Mouse (Mus musculus): ENCODE results near the gene Dcpp1. TPM values are rescaled to one million over a fixed set of nuclear protein-coding genes. Genes with fewer than 3 reads are reported as not detected.
A peak's percentile ranks its signal among the peaks of the same experiment; 100 is the strongest.

The Dcpp1 gene
- polyA plus RNA-seq, 1 experiment: not detected

GRCm38 (mm10) chr17:23924531-23925007 lies 43.9 kb downstream of the Dcpp1 start:
- Histone ChIP-seq H3K4me3 (ENCODE audit: insufficient read depth, low read length) (peak overlapping the region; percentile 65), H3K4me1 (ENCODE audit: control insufficient read depth, insufficient read depth, low read length) (peaks cover 7% of the 10 kb centered on the region), H3K27ac (ENCODE audit: insufficient read depth, low read depth, low read length) (peak overlapping the region; percentile 56)
- no peak for TF ChIP-seq CTCF (IDR thresholded peaks at IDR 0.05; ENCODE audit: low read depth, low read length)
- TF ChIP-seq POLR2A (IDR thresholded peaks at IDR 0.05; ENCODE audit: borderline replicate concordance, low read depth, low read length): no peak

- H3K27ac ChIP-seq (ENCODE audit: insufficient read depth, low read depth, low read length): peak overlapping the region; percentile 52
- no peak for TF ChIP-seq POLR2A (IDR thresholded peaks at IDR 0.05; ENCODE audit: borderline replicate concordance, low read depth, low read length)
- no peak; the same call in 1 of the 2 replicates for TF ChIP-seq CTCF (IDR thresholded peaks at IDR 0.05; ENCODE audit: low read depth, low read length)
Observed at GRCm38 (mm10) chr17:23925090-23925493, 44.4 kb downstream of the Dcpp1 start.

GRCm38 (mm10) chr17:23931157-23931556 lies 50.5 kb downstream of the Dcpp1 start:
- no peak overlapping the region for H3K4me3 ChIP-seq (ENCODE audit: insufficient read depth, low read length)
- peaks cover 2% of the 10 kb centered on the region; the same call in 1 of the 2 replicates for H3K4me1 ChIP-seq (ENCODE audit: control insufficient read depth, insufficient read depth, low read length)
- H3K27ac ChIP-seq (ENCODE audit: insufficient read depth, low read depth, low read length): no peak overlapping the region
- TF ChIP-seq CTCF (IDR thresholded peaks at IDR 0.05; ENCODE audit: low read depth, low read length) (no peak), POLR2A (IDR thresholded peaks at IDR 0.05; ENCODE audit: borderline replicate concordance, low read depth, low read length) (no peak)

More at GRCm38 (mm10) chr17:23925090-23925493, 44.4 kb downstream of the Dcpp1 start:
- peak overlapping the region; percentile 62 for H3K4me3 ChIP-seq (ENCODE audit: insufficient read depth, low read length)
- peaks cover 7% of the 10 kb centered on the region for H3K4me1 ChIP-seq (ENCODE audit: control insufficient read depth, insufficient read depth, low read length)

Other genes with a start within 250 kb of the Dcpp1 start
- 0.38 and 0.41 TPM in 2 replicates for gene Mmp25, start 235.6 kb upstream of the Dcpp1 start, polyA plus RNA-seq (2012; ENCODE audit: insufficient read depth, insufficient read length, missing spikeins)
- not detected in 2 replicates for gene Bicdl2, start 220.4 kb upstream of the Dcpp1 start, polyA plus RNA-seq (2012; ENCODE audit: insufficient read depth, insufficient read length, missing spikeins)
- 101 and 118 TPM in 2 replicates for gene Hcfc1r1, start 207.3 kb upstream of the Dcpp1 start, polyA plus RNA-seq (2012; ENCODE audit: insufficient read depth, insufficient read length, missing spikeins)
- gene Thoc6, start 207.0 kb upstream of the Dcpp1 start, polyA plus RNA-seq (2012; ENCODE audit: insufficient read depth, insufficient read length, missing spikeins): 20.9 and 23.4 TPM in 2 replicates
- 4.9 and 5.6 TPM in 2 replicates for gene Tnfrsf12a, start 203.4 kb upstream of the Dcpp1 start, polyA plus RNA-seq (2012; ENCODE audit: insufficient read depth, insufficient read length, missing spikeins)
- gene Cldn6, start 201.6 kb upstream of the Dcpp1 start, polyA plus RNA-seq (2012; ENCODE audit: insufficient read depth, insufficient read length, missing spikeins): not detected in 2 replicates
- not detected in 2 replicates for gene Cldn9, start 196.8 kb upstream of the Dcpp1 start, polyA plus RNA-seq (2012; ENCODE audit: insufficient read depth, insufficient read length, missing spikeins)
- gene 1520401A03Rik, start 158.1 kb upstream of the Dcpp1 start, polyA plus RNA-seq (2012; ENCODE audit: insufficient read depth, insufficient read length, missing spikeins): not detected in 2 replicates
- gene Pkmyt1, start 154.5 kb upstream of the Dcpp1 start, polyA plus RNA-seq (2012; ENCODE audit: insufficient read depth, insufficient read length, missing spikeins): 17.3 and 20.1 TPM in 2 replicates
- 13.9 TPM in 2 replicates for gene Paqr4, start 140.0 kb upstream of the Dcpp1 start, polyA plus RNA-seq (2012; ENCODE audit: insufficient read depth, insufficient read length, missing spikeins)
- gene Kremen2, start 135.0 kb upstream of the Dcpp1 start, polyA plus RNA-seq (2012; ENCODE audit: insufficient read depth, insufficient read length, missing spikeins): not detected in 2 replicates
- 20.4 and 21.3 TPM in 2 replicates for gene Flywch1, start 109.3 kb upstream of the Dcpp1 start, polyA plus RNA-seq (2012; ENCODE audit: insufficient read depth, insufficient read length, missing spikeins)
- gene Flywch2, start 94.8 kb upstream of the Dcpp1 start, polyA plus RNA-seq (2012; ENCODE audit: insufficient read depth, insufficient read length, missing spikeins): 1.6 and 1.8 TPM in 2 replicates
- 502 and 543 TPM in 2 replicates for gene Srrm2, start 90.3 kb upstream of the Dcpp1 start, polyA plus RNA-seq (2012; ENCODE audit: insufficient read depth, insufficient read length, missing spikeins)
- gene Elob, start 51.7 kb upstream of the Dcpp1 start, polyA plus RNA-seq (2012; ENCODE audit: insufficient read depth, insufficient read length, missing spikeins): 240 and 243 TPM in 2 replicates
- gene Prss33, start 44.8 kb upstream of the Dcpp1 start, polyA plus RNA-seq (2012; ENCODE audit: insufficient read depth, insufficient read length, missing spikeins): not detected in 2 replicates
- not detected in 2 replicates for gene Prss32, start 37.0 kb upstream of the Dcpp1 start, polyA plus RNA-seq (2012; ENCODE audit: insufficient read depth, insufficient read length, missing spikeins)
- gene Prss41, start 36.7 kb upstream of the Dcpp1 start, polyA plus RNA-seq (2012; ENCODE audit: insufficient read depth, insufficient read length, missing spikeins): not detected in 2 replicates
- gene Prss21, start 12.8 kb upstream of the Dcpp1 start, polyA plus RNA-seq (2012; ENCODE audit: insufficient read depth, insufficient read length, missing spikeins): not detected in 2 replicates
- not detected in 2 replicates for gene Dcpp2, start within 50 bp of the Dcpp1 start, polyA plus RNA-seq (2012; ENCODE audit: insufficient read depth, insufficient read length, missing spikeins)
- not detected in 2 replicates for gene Dcpp3, start 36.6 kb downstream of the Dcpp1 start, polyA plus RNA-seq (2012; ENCODE audit: insufficient read depth, insufficient read length, missing spikeins)
- gene Sbp, start 60.8 kb downstream of the Dcpp1 start, polyA plus RNA-seq (2012; ENCODE audit: insufficient read depth, insufficient read length, missing spikeins): not detected in 2 replicates
- not detected in 2 replicates for gene Sbpl, start 74.4 kb downstream of the Dcpp1 start, polyA plus RNA-seq (2012; ENCODE audit: insufficient read depth, insufficient read length, missing spikeins)
- 0.44 and 1.7 TPM in 2 replicates for gene Prss30, start 99.7 kb downstream of the Dcpp1 start, polyA plus RNA-seq (2012; ENCODE audit: insufficient read depth, insufficient read length, missing spikeins)
- not detected in 2 replicates for gene Prss22, start 117.2 kb downstream of the Dcpp1 start, polyA plus RNA-seq (2012; ENCODE audit: insufficient read depth, insufficient read length, missing spikeins)
- gene Prss27, start 157.3 kb downstream of the Dcpp1 start, polyA plus RNA-seq (2012; ENCODE audit: insufficient read depth, insufficient read length, missing spikeins): not detected in 2 replicates
- 13.1 and 15.9 TPM in 2 replicates for gene Kctd5, start 192.6 kb downstream of the Dcpp1 start, polyA plus RNA-seq (2012; ENCODE audit: insufficient read depth, insufficient read length, missing spikeins)